Mouse (Mus musculus) bone marrow, adult 2 months (tissue): Measurements from ENCODE around the gene Bco1.

ENCODE experiments used
- CTCF ChIP-seq: fragments of 200-500 bp; IDR thresholded peaks from 2 replicates; pipeline ENCODE4 v1.5.1; 2011; ENCODE audit warnings: low read length, control low read depth; ENCODE audit not compliant: control insufficient read depth, insufficient read depth
- POLR2A ChIP-seq: fragments of 200-500 bp; IDR thresholded peaks from 2 replicates; pipeline ENCODE4 v1.6.1; 2011; ENCODE audit warnings: low read depth, mild to moderate bottlenecking, control low read depth, low read length, borderline replicate concordance; ENCODE audit not compliant: control insufficient read depth

- TF ChIP-seq CTCF, result no peak
- TF ChIP-seq POLR2A, result no peak
Measured at GRCm38 (mm10) chr8:117126411-117126810, 30.8 kb downstream of the Bco1 start.
